Mouse (Mus musculus) spleen, postnatal 4 days (tissue): ENCODE measurements at regions not wholly inside any gene's neighbourhood (a gene's known extent, or its start where the extent isn't known, plus 50 kb on each side); places are given as distances from the start of the nearest gene placed in this dataset.

Source experiments
- DNase-seq, 2 experiments: peaks; one replicate each; pipeline ENCODE4 v3.0.0; 2022; ENCODE audit warnings: low spot score in 2 of 2

- DNase-seq: no peak
Observed at GRCm38 (mm10) chr9:30581271-30581821, 154.4 kb downstream of the Snx19 start.

DNA sequence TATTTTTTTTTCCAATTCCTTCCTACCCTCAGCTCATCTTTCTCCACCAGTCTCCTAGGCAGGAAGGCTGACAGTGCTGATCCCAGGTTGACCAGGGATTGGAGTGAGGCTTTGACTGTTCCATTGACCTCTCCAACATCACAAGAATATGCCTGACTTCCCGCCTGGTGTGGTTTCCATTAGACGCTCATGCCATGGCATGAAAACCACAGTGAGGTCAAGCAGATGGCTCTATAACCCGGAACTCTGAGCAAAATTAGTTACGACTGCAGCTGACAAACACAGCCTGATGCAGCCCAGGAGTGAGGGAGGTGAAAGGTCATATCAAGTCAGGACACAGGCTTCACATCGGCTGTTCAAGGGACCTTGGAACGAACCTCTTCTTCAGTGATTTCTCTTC is 153.6 kb downstream of the Snx19 start:
- DNase-seq: no peak

- DNase-seq: no peak
Observed at GRCm38 (mm10) chr9:30578213-30578612, 151.3 kb downstream of the Snx19 start.

DNA sequence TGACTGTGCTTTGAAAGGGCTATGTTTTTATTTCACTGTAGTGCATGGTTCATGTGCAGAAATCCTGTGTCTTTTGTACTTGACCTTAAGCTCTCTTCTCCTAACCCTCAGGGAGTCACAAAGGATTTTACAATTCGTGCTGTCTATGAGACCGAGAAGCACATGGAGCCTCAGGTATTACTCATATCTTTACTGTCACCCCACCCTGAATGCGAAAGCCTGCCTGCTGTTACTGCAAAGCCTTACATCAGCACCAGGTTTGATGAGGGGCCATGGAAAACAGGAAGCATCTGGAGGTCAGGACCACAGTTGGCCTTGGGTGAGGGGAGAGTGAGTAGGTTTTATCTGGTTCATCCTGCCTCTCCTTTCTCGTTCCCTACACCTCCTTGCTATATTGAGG is 150.3 kb downstream of the Snx19 start:
- no peak for DNase-seq

- no peak for DNase-seq
Observed at GRCm38 (mm10) chr9:30575531-30575930, 148.6 kb downstream of the Snx19 start.

DNA sequence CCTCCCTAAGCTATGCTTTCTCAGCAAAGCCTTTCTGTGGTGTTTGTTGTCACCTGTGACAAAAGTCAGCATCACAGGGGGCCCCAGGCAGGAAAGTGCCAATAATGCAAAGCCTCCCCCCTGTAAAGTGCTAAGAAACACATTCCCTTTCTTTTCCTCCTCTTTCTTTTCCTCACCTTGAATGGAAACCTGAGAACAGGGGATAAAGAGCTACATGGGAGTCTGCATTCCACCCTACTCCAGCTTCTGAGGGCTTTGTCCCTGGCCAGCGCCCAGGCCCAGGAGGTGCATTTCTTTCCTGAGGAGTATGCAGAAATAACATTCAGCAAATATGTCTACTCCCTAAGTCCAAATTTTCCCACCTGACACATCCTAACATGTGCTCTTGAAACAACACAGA is 146.4 kb downstream of the Snx19 start:
- no peak for DNase-seq

GRCm38 (mm10) chr9:30571014-30571413 is 144.1 kb downstream of the Snx19 start:
- DNase-seq: no peak

DNA sequence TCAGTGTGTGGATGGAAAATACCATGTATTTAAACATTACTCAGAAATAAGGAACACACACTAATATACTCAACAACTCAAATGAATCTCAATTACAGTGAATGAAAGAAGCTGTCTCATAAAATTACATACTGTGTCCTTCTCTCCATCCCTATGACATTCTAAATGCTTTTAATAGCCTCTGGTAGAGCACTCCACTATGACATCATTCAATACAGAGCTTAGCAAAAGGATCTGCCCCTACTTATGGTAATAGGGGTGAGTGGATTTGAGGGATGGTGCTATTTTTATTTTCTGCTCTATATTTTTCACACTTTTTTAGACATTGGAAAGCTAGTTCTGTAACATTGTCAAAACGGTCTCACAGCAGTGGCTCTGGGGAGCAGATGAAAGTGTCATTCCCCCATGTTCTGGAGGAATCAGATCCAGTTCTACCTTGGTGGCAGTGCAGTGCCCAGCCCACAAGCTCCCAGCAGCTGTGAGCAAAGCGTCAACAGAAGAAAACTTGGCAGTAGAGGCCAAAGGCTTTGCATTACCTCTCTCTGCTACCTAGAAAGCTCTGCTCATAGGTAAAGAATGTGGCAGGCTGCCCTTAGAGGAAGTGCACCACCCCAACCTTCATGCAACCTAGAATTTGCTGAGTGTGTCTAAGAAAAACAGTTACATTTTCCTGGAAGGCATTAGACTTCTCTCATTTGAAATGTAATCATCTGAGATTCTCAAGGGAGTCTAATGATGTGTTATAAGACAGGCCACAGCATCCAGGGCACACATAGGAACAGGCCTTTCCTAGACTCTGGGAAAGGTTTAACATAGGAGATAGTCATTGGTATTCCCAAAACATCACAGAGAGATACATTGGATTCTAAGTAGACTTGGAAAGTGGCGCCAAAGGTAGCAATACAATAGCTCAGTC is 138.1 kb downstream of the Snx19 start:
- DNase-seq: no peak

GRCm38 (mm10) chr9:30563399-30563798 is 136.5 kb downstream of the Snx19 start:
- DNase-seq: no peak

DNA sequence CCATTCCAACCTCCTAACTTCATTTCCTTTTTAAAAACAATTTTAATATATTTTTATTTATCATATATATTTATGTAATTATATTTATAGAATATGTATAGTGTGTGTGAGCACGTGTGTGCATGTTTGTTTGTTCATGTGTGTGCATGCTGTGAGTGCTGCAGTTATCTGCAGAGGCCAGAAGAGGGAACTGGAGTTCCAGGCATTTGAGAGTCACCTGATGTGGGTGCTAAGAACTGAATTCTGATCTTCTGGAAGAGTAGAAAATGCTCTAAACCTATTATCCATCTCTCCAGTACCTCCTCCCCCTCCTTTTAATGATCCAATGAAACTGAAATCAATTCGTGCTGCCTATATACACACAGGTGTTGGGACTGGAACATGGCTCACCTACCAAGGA is 128.0 kb downstream of the Snx19 start:
- no peak for DNase-seq

DNA sequence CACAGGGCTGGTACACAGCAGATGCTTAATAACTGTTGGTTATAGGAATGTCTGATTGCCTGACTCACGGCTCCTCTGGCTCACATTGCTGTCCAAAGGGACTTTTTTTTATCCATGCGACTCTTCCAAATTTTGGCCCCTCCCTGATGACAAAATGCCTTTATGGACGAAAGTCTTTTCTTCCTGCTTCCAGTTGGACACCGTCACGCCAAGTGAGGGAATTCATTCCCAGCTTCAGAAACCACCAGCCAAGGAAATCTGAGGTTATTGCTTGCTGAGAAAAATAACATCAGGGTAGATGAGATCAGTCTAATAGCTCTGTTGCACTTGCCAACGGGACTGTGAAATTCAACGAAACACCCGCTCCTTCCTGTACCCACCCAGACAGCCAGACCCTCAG is 125.8 kb downstream of the Snx19 start:
- no peak for DNase-seq

GRCm38 (mm10) chr9:30549892-30550515 is 123.1 kb downstream of the Snx19 start:
- DNase-seq: no peak

GRCm38 (mm10) chr9:30539858-30540257 is 113.0 kb downstream of the Snx19 start:
- no peak for DNase-seq

DNA sequence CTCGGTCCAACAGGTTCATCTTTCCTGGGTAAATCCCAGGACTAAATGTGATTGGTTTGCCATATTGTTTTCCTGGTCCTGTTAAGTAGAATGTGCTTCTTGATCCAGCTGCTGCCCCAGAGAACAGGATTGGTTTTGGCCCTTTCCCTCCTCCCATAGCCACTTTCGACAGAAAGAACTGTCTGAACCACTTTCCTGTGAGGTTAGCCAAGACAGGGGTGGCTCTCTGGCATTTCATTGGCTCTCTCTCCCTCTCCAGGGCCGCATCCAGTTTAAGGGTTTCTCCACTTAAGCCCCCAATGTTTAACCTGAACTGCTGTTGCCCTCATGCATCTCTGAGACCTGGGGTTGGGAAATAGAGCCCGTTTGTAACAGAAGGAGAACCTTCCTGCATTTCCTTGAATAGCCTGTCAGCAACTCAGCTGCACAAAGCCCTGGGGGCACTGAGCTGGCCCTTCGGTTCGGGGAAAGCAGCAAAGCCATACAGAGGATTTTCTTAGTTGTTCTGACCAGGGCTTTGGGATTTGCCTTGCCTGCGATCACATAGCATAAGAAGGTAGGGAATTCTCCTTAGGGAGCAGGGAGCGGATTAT is 109.7 kb downstream of the Snx19 start:
- DNase-seq: no peak

DNA sequence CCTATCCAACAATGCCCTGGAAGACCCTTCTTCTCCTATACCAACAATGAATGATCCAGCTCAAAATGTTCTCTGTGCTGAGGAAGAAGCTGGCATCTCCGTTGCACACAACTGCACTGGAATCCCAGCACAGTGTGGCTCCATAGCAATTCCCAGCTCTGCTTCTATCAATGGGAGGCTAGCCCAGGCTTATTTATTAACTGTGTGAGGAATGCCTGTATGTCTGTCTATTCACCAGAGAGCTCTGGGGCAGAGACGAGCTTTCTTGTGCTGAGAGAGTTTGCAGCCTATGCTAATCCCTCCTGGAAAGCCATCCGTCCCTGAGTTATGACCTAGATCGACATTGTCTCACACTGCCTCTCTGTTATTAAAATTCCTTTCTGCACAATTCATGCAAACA is 108.1 kb downstream of the Snx19 start:
- DNase-seq: no peak

GRCm38 (mm10) chr9:30533780-30534343 is 107.0 kb downstream of the Snx19 start:
- DNase-seq: no peak

GRCm38 (mm10) chr9:30533091-30533779 is 106.3 kb downstream of the Snx19 start:
- DNase-seq: no peak

GRCm38 (mm10) chr9:30525086-30525485 is 98.2 kb downstream of the Snx19 start:
- no peak for DNase-seq

- no peak for DNase-seq
Observed at GRCm38 (mm10) chr9:30524401-30525066, 97.6 kb downstream of the Snx19 start.

DNA sequence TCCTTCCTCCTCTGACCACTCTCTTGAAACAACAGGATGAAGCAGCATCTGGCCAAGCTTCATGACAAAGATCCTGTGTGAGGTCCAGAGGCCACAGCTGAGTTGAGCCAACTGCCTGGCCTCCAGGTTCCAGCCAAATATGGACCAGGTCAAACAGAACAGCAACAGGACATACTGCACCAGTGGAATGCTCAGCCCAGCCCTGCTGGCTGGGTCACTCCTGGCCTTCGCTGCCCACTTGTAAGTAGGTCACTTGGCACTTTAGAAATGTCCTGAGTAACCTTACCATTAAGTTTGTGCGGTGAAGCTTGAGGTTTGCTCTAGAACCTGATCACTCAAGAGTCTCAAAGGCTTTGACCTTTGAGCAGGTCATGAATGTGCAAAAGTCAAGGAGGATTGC is 96.9 kb downstream of the Snx19 start:
- DNase-seq: no peak
